Mouse (Mus musculus): ENCODE data around the gene Hand2.

Gene Hand2

DNA sequence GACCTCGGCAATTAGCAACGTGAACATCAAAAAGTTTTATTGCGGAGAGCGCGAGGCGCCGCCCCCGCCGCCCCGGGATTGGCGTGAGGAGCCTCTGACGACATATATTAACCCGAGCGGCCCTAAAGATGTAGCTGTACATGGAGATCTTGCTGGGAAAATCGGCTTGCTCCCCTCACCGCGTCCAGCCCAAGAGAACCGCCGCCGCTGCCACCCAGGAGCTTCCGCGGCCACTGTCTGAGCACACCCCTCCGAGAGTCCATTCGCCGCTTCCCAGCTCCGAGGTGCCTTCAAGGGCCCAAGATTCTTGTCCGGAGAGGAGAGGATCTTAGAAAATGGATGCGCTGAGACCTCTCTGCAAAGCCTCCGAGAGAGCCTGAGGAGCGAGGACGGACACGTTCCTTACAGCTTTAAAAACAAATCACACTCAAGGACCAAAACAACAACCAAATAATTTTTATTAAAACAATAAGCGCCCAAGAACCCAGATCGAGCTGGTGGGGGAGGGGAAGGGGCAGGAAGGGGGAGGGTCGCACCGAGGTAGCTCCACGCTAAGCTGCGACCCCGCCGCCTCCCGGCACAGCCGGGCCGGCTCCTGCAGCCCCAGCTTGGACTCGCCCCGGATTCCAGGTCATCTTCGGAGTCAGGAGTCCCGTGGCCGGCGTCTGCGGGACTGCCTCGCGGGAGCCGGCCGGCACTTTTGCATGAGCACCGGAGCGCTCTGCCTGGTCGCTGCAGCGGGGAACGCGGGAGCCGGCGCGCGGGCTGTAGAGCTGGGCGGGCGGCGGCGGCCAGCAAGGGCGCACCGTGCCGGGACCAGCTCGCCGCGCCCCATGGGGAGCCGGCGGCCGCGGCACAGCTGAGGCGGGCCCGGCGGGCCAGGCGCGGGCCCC is at the start of gene Hand2:
Gene Hand2 (plus strand): TSS at position 133 of the 893 bp plus-strand sequence.
- DNase-seq (ENCODE audit: low spot score) = no peak

DNA sequence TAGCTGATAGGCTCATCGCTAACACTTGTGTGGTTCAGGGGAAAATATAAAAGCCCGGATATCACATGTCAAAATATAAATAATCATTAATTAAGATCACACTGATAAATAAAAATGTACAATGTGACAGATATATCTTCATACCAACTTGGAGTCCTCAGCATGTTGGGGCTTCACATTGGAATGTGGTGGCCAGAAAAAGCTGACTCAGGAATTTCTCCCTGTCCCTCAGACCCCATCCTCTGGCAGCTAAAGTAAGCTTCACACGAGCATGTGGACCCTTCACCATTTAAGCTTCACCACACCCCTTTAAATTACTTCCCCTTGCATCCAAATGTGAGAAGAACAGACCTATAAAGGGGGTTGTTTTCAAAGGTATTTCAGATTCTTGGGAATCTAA is 47.7 kb upstream of the Hand2 start:
- DNase-seq (ENCODE audit: low spot score) = no peak

DNA sequence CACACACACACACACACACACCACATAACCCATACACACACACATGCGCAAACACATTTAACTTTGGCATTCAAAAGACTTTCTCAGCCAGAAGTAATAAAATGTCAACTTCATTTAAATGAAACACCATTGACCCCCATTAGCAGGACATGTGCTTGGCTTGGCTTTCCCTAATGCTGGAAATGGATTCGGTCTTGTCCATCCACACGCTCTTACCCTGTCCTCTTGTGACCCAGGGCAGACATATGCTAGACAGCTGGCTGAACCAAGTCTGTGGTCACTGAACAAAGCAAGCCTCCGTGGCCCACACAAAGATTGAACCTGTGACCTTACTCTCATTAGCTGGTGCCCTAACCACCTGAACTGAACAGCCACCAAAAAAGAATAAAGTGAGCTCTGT is 27.3 kb upstream of the Hand2 start:
- DNase-seq (ENCODE audit: low spot score) = no peak

DNA sequence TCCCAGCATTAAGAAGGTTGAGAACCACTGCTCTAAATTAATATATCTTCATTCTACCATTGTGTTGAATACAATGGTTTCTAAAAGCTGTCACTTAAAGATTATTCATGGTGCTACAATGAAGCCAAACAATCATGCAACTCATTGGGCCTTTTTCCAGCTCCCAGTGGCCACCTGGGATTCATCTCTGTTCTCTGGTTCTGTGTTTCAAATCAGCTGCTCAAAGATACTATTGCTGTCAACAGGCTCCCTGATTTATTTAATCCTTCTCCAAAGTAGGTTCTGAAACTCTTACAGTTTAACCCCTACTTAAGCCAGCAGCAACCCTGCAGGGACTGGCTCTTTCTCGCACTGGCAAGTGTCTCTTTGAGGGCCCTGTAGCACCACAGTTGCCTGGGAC is 17.3 kb upstream of the Hand2 start:
- DNase-seq (ENCODE audit: low spot score) = no peak

- DNase-seq (ENCODE audit: low spot score) = no peak
These were observed 15.8 kb upstream of the Hand2 start for GRCm38 (mm10) chr8:57304944-57305343.

DNA sequence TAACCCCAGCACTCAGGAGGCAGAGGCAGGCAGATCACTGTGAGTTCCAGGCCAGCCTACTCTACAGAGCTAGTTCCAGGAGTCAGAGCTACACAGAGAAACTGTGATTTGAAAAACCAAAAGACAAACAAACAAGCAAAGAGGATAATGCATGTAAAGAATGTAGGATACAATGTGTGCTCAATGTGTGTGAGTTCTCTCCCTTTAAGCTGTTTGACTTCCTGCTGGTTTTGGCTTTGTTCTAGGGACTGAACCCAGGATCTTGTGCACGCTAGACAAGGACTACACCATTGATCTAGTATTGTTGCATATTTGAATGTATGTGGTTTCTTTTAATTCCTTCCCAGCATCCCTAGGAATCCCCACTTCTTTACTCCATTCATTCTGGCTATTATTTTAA is 14.3 kb upstream of the Hand2 start:
- no peak for DNase-seq (ENCODE audit: low spot score)

DNA sequence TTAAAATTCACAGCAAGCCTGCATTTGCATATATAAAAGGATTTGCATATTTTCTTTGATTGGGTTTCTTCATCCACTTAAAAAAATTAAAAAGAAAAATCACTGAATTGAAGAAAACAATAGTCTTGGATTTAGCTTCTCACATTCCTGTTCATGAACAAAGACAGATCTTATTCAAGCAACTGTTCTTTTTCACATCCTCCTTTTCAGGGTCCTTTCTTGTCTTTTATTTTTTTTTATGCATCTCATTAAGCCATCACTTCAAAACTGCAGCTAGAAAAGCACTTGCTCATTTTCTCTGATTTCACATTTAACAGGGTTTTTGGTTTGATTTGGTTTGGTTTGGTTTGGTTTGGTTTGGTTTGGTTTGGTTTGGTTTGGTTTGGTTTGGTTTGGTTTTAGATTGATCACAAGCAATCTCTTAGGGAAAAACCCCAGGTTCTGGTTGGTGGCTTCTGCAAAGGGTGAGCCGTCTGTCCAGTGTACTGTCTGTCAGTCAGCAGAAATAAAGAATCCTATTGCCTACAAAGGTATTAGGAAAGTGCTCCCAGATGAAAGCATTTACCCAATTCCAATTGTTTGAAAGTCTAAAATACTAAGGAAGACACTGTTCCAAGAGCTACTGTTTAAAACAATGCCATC is 10.8 kb upstream of the Hand2 start:
- DNase-seq (ENCODE audit: low spot score) = no peak

- DNase-seq (ENCODE audit: low spot score) = no peak
These were observed 8.5 kb upstream of the Hand2 start for GRCm38 (mm10) chr8:57312031-57312981.

GRCm38 (mm10) chr8:57313583-57313982 is 7.2 kb upstream of the Hand2 start:
- no peak for DNase-seq (ENCODE audit: low spot score)

DNA sequence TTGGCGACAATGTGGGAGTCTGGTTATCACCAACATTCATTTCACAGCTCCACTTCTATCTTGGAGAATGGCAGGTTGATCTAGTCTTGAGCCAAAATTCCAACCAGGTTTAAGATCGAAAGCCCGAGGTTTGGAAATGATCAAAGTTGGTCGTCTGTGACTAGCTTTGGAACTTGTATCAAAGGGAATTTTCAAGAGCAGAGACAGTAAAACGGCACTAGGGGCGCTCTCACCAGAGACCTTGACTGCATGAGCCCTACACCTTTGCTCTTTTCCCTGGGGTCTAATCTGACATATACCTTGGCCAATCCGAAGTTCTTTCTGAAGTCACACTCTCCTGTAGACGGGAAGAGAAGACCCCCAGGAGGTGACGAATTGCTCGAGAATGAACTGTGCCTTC is 6.6 kb upstream of the Hand2 start:
- no peak for DNase-seq (ENCODE audit: low spot score)

DNA sequence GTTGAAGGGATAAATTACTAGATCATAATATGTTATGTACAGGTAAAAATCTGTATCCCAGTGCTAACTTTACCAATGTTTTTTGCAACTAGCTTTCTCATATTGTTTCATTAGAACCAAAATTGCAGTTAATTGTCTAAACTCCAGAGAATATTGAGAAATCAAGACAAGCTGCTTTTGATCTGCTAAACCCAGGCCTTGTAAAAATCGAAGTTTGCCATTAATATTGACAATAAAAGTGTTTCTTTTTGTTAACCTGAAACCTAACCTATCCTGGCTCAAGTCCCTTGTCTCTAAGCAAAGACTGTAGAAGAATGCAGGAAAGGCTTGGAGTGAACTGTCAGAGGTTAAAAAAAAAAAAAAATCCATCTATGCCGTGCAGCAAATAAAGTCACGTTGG is 5.3 kb upstream of the Hand2 start:
- DNase-seq (ENCODE audit: low spot score) = no peak

GRCm38 (mm10) chr8:57317107-57317506 is 3.7 kb upstream of the Hand2 start:
- DNase-seq (ENCODE audit: low spot score) = no peak

- no peak for DNase-seq (ENCODE audit: low spot score)
These were observed 2.8 kb upstream of the Hand2 start for GRCm38 (mm10) chr8:57317890-57318480.

DNA sequence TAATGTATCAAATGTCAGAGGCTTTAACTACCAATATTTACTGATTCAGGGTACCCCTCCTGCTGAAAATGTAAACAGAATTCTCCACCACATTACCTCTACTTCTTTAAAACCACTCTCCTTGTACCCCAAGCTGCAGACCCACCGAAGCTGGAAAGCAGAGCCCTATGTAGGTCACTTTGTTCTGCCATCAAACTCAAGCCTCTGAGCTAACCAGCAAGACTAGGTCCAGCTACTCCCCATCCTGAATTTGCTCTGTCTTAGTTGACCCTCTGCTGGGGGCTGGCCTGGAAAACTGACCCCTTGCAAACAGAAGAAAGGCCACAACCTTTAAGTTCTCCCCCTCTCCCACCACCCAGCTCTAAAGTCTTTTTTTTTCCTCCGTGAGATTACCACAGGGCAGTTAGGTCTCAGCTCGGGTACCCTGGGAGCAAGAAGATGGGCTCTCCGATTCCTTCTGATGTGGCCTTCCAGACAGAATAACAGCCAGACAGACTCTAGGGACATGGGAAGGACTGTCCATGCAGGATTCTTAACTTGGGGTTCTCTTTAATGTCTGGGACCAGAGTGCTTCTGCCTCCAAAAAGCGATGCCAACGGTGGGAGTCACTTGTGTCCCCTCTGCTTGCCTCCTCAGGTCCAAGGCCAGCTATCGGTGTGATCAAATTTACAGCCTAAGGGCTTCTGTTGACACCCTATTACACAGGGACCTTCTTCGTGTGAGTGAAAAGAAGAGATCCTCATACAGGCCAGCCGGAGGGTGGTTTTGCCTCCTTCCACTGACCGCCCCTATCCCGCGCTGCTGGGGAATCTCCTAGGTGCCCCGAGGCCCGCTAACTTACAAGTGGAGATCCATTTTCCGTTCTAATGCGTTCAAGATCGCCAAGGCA is 1.4 kb upstream of the Hand2 start:
- DNase-seq (ENCODE audit: low spot score) = no peak

DNA sequence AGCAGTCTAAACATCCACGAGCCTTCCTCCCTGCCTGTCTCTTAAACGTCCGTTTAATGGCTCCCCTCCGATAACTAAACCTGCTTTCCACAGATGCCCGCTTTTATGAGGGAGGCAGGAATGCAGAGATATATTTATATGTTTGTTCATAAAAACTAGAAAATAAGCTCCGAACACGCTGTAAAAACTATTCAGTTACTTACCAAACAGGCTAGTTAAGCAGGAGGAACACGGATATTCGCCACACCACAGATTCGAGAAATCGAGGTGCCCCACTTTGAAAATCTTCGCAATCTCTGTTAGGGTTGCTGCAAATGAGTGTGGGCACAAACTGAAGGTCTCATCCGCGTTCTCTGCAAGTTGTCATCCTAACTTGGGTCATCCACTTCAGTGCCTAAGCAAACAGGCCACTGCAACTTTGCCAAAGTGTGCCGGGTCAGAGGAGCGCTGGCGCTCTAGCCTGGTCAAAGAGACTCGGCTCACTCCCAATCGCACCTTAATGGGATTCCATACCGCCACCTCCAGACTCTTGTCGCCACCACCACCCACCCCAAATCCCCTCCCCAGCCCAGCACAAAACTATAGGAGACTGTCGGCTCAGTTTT is 700 bp upstream of the Hand2 start:
- no peak for DNase-seq (ENCODE audit: low spot score)

- no peak for DNase-seq (ENCODE audit: low spot score)
These were observed 1.4 kb downstream of the Hand2 start for GRCm38 (mm10) chr8:57321898-57322895.

- no peak for DNase-seq (ENCODE audit: low spot score)
These were observed 2.5 kb downstream of the Hand2 start for GRCm38 (mm10) chr8:57322961-57323941.

- DNase-seq (ENCODE audit: low spot score) = no peak
These were observed 3.3 kb downstream of the Hand2 start for GRCm38 (mm10) chr8:57324091-57324490.

Measured in layer of hippocampus, adult 11-12 months (tissue).